Mouse (Mus musculus): Measurements from ENCODE around the gene Ergic3. TPM values are rescaled to one million over a fixed set of nuclear protein-coding genes. Genes with fewer than 3 reads are reported as not detected.
A peak's percentile ranks its signal among the peaks of the same experiment; 100 is the strongest.

The Ergic3 gene
- polyA plus RNA-seq, 1 experiment from 2014 or later: 492 TPM

DNA sequence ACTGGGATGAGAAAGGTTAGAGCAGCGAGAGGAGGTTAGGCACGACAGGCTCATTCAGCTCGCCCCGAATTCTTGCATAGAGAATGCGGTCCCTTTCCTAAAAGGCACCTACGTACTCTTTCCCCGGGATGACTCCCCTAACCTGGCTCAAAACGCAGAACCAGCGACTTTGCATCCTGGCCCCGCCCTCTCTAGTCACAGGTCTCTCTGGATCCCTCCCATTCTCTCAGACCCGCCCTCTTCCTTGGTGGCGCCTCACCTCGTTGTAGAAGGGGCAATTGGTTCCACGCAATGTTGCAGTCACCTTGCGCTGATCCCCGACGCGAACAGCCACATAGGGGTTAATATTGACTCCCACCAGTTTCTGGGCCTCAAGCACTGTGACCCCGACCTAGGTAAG, 40.1 kb downstream of the Ergic3 start:
- Histone ChIP-seq H3K4me2 (ENCODE audit: low read length) (0 out of 2 replicates have a peak overlapping the region, but pooled peaks have one; percentile 11), H3K27me3 (replicated peaks; ENCODE audit: control insufficient read depth, insufficient read depth, low read length) (no peaks in the 10 kb centered on the region), H3K4me3 (ENCODE audit: low read length) (no peak overlapping the region), H3K9me3 (ENCODE audit: control insufficient read depth, low read length) (no peaks in the 10 kb centered on the region), H3K4me1 (ENCODE audit: control insufficient read depth, insufficient read depth, low read depth, low read length) (no peaks in the 10 kb centered on the region), H3K36me3 (ENCODE audit: control insufficient read depth, insufficient read depth, low read length) (no peaks in the 10 kb centered on the region), H3K27ac (ENCODE audit: low read depth, low read length) (no peak overlapping the region), H3K9ac (ENCODE audit: low read depth, low read length) (no peak overlapping the region)
- 7% methylated on average over 19 of the region's 19 CpGs for WGBS
- no peak for ATAC-seq

DNA sequence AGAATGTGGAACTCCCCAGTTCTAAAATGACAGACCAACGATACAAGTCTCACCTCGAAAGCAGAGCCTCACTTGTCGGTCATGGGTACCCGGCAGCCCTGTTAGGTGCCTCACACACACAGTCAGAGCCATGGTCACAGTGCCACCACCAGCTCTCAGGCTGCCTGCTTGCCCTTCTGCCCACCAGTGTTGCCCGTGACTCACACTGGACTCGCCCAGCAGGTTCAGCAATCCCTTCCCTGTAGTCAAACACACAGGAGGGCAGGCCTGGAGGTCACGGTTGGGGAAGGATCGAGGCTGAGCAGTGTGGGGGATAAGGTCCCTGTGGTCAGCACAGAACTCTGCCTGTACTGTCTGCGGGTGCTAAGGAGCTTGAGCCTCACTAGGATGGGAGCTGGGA, 45.0 kb downstream of the Ergic3 start, which contains the start of gene Fer1l4:
Gene Fer1l4, minus strand, starts transcription at position 132 of the 400 bp plus-strand sequence.
- WGBS: 85% methylated on average over 9 of the region's 9 CpGs
- Histone ChIP-seq H3K36me3 (ENCODE audit: control insufficient read depth, insufficient read depth, low read length) (no peaks in the 10 kb centered on the region), H3K27me3 (replicated peaks; ENCODE audit: control insufficient read depth, insufficient read depth, low read length) (no peaks in the 10 kb centered on the region), H3K4me2 (ENCODE audit: low read length) (no peak within 1 kb of the TSS), H3K9me3 (ENCODE audit: control insufficient read depth, low read length) (no peaks in the 10 kb centered on the region; the same call in 1 of the 2 replicates), H3K4me3 (ENCODE audit: low read length) (no peak within 1 kb of the TSS), H3K9ac (ENCODE audit: low read depth, low read length) (no peak within 1 kb of the TSS), H3K4me1 (ENCODE audit: control insufficient read depth, insufficient read depth, low read depth, low read length) (no peaks in the 10 kb centered on the region), H3K27ac (ENCODE audit: low read depth, low read length) (no peak within 1 kb of the TSS)
- no peak for ATAC-seq

DNA sequence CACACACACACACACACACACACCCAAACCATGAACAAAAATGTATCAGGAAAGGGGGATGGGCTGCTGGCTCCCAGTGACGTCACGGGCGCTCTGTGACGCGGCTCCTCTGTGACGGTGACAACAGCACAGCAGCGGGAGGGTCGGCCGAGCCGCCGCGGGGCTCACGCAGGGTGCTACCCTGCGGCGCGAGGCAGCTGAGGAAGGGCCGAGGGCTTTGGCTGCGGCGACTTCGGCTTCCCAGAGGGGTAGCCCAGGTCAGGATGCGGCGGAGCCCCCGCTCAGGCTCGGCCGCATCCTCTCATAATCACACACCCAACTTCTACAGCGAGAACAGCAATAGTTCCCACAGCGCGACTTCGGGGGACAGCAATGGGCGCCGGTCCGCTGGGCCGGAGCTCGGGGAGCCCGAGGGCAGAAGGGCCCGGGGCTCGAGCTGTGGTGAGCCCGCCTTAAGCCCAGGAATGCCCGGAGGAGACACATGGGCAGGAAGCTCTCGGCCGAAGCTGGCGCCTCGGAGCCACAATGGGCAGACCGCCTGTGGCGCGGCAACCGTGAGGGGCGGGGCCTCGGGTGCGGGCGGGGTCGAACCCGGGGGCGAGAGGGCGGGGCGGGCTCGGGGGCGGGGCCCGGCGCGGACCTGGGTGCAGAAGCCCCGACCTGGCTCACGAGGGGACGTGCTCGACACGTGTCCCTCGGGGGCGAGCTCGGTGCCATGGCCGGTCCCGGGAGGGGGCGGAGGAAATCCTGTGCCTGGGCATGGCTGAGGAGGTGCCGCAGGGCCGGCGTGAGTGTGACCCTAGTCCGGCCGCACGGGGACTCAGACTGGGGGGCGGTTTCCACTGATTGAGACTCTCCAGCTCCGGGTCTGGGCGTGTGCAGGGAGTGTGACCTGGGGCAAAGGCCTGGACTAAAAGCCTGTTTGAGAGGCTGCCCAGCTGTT, 57.5 kb downstream of the Ergic3 start, which contains the start of gene Spag4:
Gene Spag4, plus strand, starts transcription at position 77 of the 943 bp plus-strand sequence.
- H3K9me3 ChIP-seq (ENCODE audit: control insufficient read depth, low read length): no peaks in the 10 kb centered on the region
- peaks cover 19% of the 10 kb centered on the region for H3K36me3 ChIP-seq (ENCODE audit: control insufficient read depth, insufficient read depth, low read length)
- H3K4me2 ChIP-seq (ENCODE audit: low read length): peak within 1 kb of the TSS; percentile 96
- H3K4me1 ChIP-seq (ENCODE audit: control insufficient read depth, insufficient read depth, low read depth, low read length): peaks cover 11% of the 10 kb centered on the region
- H3K27me3 ChIP-seq (replicated peaks; ENCODE audit: control insufficient read depth, insufficient read depth, low read length): no peaks in the 10 kb centered on the region
- peak within 1 kb of the TSS; percentile 83 for H3K9ac ChIP-seq (ENCODE audit: low read depth, low read length)
- peak within 1 kb of the TSS; percentile 83 for H3K27ac ChIP-seq (ENCODE audit: low read depth, low read length)
- H3K4me3 ChIP-seq (ENCODE audit: low read length): peak within 1 kb of the TSS; percentile 74
- ATAC-seq: peak; percentile 72
- WGBS: under 1% methylated on average over 66 of the region's 81 CpGs

DNA sequence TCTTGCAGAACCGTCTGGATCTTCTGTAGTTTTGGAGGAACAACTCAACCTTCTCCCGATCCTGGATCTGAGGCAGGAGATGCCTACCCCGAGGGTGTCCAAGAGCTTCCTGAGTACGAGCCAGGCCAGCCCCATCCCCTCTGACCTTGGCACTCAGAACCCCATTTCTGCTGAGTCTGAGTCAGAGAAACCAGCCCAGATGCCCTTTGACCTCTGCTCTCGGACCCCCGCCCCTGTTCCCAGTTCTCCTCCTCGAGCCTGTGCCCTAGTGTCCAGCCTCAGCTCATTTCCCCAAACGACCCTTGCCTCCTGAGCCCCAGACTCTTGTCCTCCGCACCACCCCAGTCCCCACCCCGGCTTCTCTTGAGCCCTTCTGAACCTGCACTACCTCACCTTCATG, 58.3 kb downstream of the Ergic3 start:
- ATAC-seq: peak; percentile 9; the same call in 1 of the 2 replicates
- no peaks in the 10 kb centered on the region for H3K27me3 ChIP-seq (replicated peaks; ENCODE audit: control insufficient read depth, insufficient read depth, low read length)
- H3K4me2 ChIP-seq (ENCODE audit: low read length): peak overlapping the region; percentile 96
- H3K4me3 ChIP-seq (ENCODE audit: low read length): peak overlapping the region; percentile 74
- peaks cover 11% of the 10 kb centered on the region for H3K4me1 ChIP-seq (ENCODE audit: control insufficient read depth, insufficient read depth, low read depth, low read length)
- H3K9me3 ChIP-seq (ENCODE audit: control insufficient read depth, low read length): no peaks in the 10 kb centered on the region
- peak overlapping the region; percentile 83 for H3K9ac ChIP-seq (ENCODE audit: low read depth, low read length)
- H3K36me3 ChIP-seq (ENCODE audit: control insufficient read depth, insufficient read depth, low read length): peaks cover 22% of the 10 kb centered on the region
- WGBS: 32% methylated on average over 10 of the region's 10 CpGs
- H3K27ac ChIP-seq (ENCODE audit: low read depth, low read length): no peak overlapping the region

Other genes starting within 250 kb of the Ergic3 start
- gene Mmp24, start 232.7 kb upstream of the Ergic3 start, polyA plus RNA-seq (2015; fragmentation: Nextera tagmentation; extraction: Ambion mirVana): 16.0 and 16.8 TPM in 2 replicates
- 43.6 and 47.5 TPM in 2 replicates for gene BC029722, start 188.6 kb upstream of the Ergic3 start, polyA plus RNA-seq (2015; fragmentation: Nextera tagmentation; extraction: Ambion mirVana)
- gene Eif6, start 181.1 kb upstream of the Ergic3 start, polyA plus RNA-seq (2015; fragmentation: Nextera tagmentation; extraction: Ambion mirVana): 151 TPM in 2 replicates
- gene Fam83c, start 173.2 kb upstream of the Ergic3 start, polyA plus RNA-seq (2015; fragmentation: Nextera tagmentation; extraction: Ambion mirVana): 0.41 and 0.61 TPM in 2 replicates
- 66.3 and 74.9 TPM in 2 replicates for gene Uqcc1, start 77.7 kb upstream of the Ergic3 start, polyA plus RNA-seq (2015; fragmentation: Nextera tagmentation; extraction: Ambion mirVana)
- not detected in 2 replicates for gene Gm15557, start 67.3 kb upstream of the Ergic3 start, polyA plus RNA-seq (2015; fragmentation: Nextera tagmentation; extraction: Ambion mirVana)
- gene Gdf5, start 62.7 kb upstream of the Ergic3 start, polyA plus RNA-seq (2015; fragmentation: Nextera tagmentation; extraction: Ambion mirVana): 2.3 and 3.1 TPM in 2 replicates
- 11.5 and 14.0 TPM in 2 replicates for gene Cep250, start 51.6 kb upstream of the Ergic3 start, polyA plus RNA-seq (2015; fragmentation: Nextera tagmentation; extraction: Ambion mirVana)
- gene 6430550D23Rik, start 68 bp upstream of the Ergic3 start, polyA plus RNA-seq (2015; fragmentation: Nextera tagmentation; extraction: Ambion mirVana): 1.4 and 2.5 TPM in 2 replicates
- gene Fer1l4, start 44.9 kb downstream of the Ergic3 start, polyA plus RNA-seq (2015; fragmentation: Nextera tagmentation; extraction: Ambion mirVana): not detected in 2 replicates
- gene Spag4, start 57.1 kb downstream of the Ergic3 start, polyA plus RNA-seq (2015; fragmentation: Nextera tagmentation; extraction: Ambion mirVana): 7.7 and 9.6 TPM in 2 replicates
- gene Cpne1, start 103.9 kb downstream of the Ergic3 start, polyA plus RNA-seq (2015; fragmentation: Nextera tagmentation; extraction: Ambion mirVana): 27.8 and 28.3 TPM in 2 replicates
- gene Rbm12, start 103.9 kb downstream of the Ergic3 start, polyA plus RNA-seq (2015; fragmentation: Nextera tagmentation; extraction: Ambion mirVana): 19.3 and 27.6 TPM in 2 replicates
- gene Gm28036, start 119.0 kb downstream of the Ergic3 start, polyA plus RNA-seq (2015; fragmentation: Nextera tagmentation; extraction: Ambion mirVana): 15.5 and 19.5 TPM in 2 replicates
- 393 and 432 TPM in 2 replicates for gene Romo1, start 136.0 kb downstream of the Ergic3 start, polyA plus RNA-seq (2015; fragmentation: Nextera tagmentation; extraction: Ambion mirVana)
- 37.7 and 39.9 TPM in 2 replicates for gene Nfs1, start 136.1 kb downstream of the Ergic3 start, polyA plus RNA-seq (2015; fragmentation: Nextera tagmentation; extraction: Ambion mirVana)
- gene Rbm39, start 172.2 kb downstream of the Ergic3 start, polyA plus RNA-seq (2015; fragmentation: Nextera tagmentation; extraction: Ambion mirVana): 369 and 377 TPM in 2 replicates
- 111 and 117 TPM in 2 replicates for gene Phf20, start 188.4 kb downstream of the Ergic3 start, polyA plus RNA-seq (2015; fragmentation: Nextera tagmentation; extraction: Ambion mirVana)

Data from hindbrain, embryonic 16.5 days (tissue).